Mouse (Mus musculus) neutrophil, adult 83 days (primary cell): ENCODE measurements around the gene Gpc4. TPM values are rescaled to one million over a fixed set of nuclear protein-coding genes. Genes with fewer than 3 reads are reported as not detected.

Source experiments
- total RNA-seq, 2 experiments: library from RNA; stranded (reverse); gene quantifications; one replicate each; pipeline ENCODE4 v1.2.4; 2023

Gpc4 gene
- total RNA-seq, result 1 to 10 TPM; 2.6 TPM

DNA sequence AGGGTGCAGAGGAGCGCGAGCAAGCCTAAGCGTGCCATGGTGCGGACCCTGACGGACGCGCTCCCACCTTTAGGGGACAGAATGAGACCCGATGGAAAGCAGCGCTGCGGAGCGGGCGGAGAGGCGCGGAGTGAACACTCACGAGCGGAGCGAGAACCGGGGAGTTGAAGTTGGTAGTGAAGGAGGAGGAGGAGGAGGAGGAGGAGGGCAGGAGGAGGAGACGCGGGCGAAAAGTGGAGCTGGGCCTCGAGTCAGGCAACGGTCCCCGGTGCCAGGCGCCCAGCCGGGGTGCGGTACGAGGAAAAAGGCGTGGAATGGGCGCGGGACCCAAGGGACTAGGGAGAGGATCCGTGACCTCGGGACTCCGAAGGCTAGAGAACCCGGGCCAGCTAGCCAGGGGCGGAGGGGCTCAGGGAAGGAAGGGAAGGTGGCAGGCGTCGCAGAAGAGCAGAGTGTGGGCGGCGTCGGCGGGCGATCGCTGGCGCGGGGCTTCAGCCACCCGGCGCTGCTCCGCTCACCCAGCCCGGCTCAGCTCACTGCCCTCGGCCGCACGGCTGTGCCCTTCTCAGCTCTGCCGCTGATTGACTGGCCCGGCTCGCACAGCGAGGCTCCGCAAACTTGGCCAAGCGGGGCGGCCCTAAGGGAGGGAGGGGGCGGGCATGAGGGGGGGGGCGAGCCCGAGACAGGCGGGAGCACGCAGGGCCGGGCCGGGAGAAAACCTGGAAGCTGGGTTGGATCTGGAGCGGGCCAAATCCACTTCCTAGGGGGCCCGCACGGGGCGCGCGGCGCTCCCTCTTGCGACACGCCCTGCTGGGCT lies at the start of gene Gpc4:
TSS of gene Gpc4 (minus strand) at position 515 of the 817 bp plus-strand sequence.

Other genes with a start within 250 kb of the Gpc4 start
- not detected for gene 1700080O16Rik, start 192.5 kb downstream of the Gpc4 start, total RNA-seq